Mouse (Mus musculus): ENCODE measurements at regions not wholly inside any gene's neighbourhood (a gene's known extent, or its start where the extent isn't known, plus 50 kb on each side); places are given as distances from the start of the nearest gene placed in this dataset.
"Not testable (repeated sequence)": the region's sequence is repeated elsewhere in the genome, so short reads cannot be mapped to it uniquely, and the experiment has no call there.

DNA sequence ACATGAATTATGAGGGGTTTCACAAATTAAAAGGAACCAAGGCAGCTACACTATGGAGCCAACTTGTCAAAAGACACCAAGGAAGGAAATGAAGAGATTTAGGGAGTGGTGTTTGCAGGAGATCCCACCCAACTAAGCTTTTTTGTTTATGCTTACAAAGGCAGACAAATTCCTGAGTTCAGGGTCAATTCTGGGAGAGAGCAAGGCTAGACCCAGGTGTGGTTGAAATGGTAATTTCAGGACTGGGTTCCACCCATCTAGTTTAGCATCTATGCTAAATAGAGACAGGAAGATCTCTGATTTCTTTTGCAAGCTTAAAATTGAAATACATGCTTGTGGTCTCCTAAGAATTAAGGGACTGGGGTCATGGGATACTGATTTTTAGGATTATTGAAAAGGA is 286.0 kb upstream of the Pcdh17 start:
- ATAC-seq (ENCODE audit: low FRiP score) = no peak
- Histone ChIP-seq H3K4me3 (replicated peaks) (no peak overlapping the region), H3K9me3 (no peaks in the 10 kb centered on the region), H3K27me3 (no peaks in the 10 kb centered on the region), H3K4me2 (no peak overlapping the region), H3K36me3 (replicated peaks) (no peaks in the 10 kb centered on the region), H3K9ac (no peak overlapping the region), H3K4me1 (no peaks in the 10 kb centered on the region), H3K27ac (no peak overlapping the region)

DNA sequence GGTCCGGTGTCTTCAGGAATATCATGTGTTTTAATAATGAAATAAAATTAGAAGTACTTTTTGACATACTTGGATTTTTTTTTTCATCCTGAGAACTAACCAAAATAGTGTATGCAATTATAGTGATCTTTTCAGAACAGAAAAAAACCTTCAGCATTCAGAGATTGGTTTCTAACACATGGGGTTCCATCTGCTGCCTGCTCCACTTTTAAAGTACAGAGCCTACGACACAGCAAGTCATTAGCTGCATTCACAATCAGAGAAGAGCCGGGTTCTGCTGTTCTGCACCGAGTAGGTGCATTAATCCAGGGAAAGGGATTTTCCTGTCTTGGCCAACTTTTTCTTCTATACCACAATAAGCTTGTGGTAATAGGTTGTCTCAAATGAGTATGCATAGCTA is 267.9 kb upstream of the Pcdh17 start:
- ATAC-seq (ENCODE audit: low FRiP score) = no peak
- Histone ChIP-seq H3K9me3 (no peaks in the 10 kb centered on the region), H3K36me3 (replicated peaks) (no peaks in the 10 kb centered on the region), H3K27me3 (no peaks in the 10 kb centered on the region), H3K27ac (no peak overlapping the region), H3K4me3 (replicated peaks) (no peak overlapping the region), H3K4me1 (no peaks in the 10 kb centered on the region), H3K4me2 (no peak overlapping the region), H3K9ac (no peak overlapping the region)
- 86% methylated on average over 4 of the region's 4 CpGs for WGBS

DNA sequence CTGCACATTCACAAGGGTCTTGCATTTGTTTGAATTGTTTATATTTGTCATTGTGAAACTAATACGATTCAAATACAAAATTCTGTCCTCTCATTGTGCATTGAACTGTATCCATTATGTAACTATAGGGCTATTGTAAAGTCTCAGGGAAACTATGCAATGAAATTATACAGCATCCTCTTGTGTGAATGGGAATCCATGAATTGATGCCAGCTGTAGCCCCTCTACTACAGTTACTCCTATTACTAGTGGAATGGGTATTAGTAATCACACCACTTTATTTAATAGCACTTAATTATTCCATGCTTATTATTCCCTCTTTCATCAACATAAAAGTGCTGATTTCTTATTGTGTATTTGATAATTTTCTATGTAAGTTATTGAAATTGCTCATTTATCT is 232.4 kb upstream of the Pcdh17 start:
- H3K4me1 ChIP-seq = no peaks in the 10 kb centered on the region
- H3K27ac ChIP-seq = no peak overlapping the region
- no peak overlapping the region for H3K4me2 ChIP-seq
- H3K9me3 ChIP-seq = no peaks in the 10 kb centered on the region
- no peak; the same call in 1 of the 2 replicates for ATAC-seq (ENCODE audit: low FRiP score)
- 64% methylated on average over 1 of the region's 1 CpGs for WGBS
- H3K36me3 ChIP-seq (replicated peaks) = no peaks in the 10 kb centered on the region
- no peak overlapping the region for H3K9ac ChIP-seq
- no peaks in the 10 kb centered on the region for H3K27me3 ChIP-seq
- H3K4me3 ChIP-seq (replicated peaks) = no peak overlapping the region

DNA sequence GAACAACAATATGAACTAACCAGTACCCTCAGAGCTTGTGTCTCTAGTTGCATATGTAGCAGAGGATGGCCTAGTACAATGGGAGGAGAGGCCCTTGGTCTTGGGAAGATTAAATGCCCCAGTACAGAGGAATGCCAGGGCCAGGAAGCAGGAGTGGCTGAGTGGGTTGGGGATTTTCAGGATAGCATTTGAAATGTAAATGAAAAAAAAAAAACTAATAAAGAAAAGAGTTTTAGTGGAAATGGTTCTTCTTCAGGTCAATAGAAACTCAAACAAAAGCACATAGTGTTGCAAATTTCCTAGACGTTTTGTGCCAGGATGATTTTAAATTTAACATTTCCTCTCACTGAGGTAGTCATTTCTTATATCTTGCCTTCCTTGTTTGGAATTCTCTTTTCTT is 220.4 kb upstream of the Pcdh17 start:
- Histone ChIP-seq H3K27me3 (no peaks in the 10 kb centered on the region), H3K36me3 (replicated peaks) (no peaks in the 10 kb centered on the region), H3K4me3 (replicated peaks) (no peak overlapping the region), H3K27ac (no peak overlapping the region), H3K4me2 (no peak overlapping the region), H3K4me1 (no peaks in the 10 kb centered on the region), H3K9ac (no peak overlapping the region), H3K9me3 (no peaks in the 10 kb centered on the region)
- 42% methylated on average over 1 of the region's 1 CpGs for WGBS
- ATAC-seq (ENCODE audit: low FRiP score) = no peak

DNA sequence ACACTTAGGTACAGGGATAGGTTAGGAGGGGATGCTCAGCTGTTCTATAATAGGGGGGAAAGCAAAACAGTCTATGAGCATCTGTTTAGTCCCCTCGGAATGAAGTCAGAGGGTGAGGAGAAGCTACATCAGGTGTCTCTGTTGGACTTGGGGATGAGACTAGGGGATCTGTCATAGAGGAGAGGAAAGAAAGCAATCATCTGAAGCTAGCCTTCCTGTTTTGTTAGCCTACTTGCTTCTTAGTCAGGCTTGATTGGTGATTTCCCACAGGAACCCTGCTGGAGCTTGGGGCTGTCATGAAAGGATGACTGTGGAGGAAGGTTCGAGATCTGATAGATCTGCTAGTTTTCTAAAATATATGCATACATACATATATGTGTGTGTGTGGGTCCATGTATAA is 219.4 kb upstream of the Pcdh17 start:
- no peaks in the 10 kb centered on the region for H3K27me3 ChIP-seq

DNA sequence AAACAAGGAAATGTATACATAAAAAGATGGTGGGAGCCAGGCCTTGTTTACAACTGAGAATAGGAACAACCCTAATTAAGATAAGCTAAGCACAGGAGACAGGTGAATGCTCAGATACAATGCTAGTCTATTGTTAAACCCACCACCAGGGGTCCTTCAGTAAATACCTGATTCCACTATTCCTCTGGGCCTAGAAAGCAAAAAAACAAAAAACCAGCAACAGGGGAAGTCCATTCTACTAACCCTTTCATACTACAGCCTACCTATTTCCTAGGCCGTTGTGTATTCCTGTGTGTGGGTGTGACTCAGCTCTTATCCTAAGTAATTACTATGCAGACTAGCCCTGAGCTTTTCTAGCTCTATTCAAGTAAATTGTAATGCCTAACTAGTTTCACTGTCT is 195.4 kb upstream of the Pcdh17 start:
- 46% methylated on average over 1 of the region's 1 CpGs for WGBS
- not testable (repeated sequence) for H3K9me3 ChIP-seq; ATAC-seq (ENCODE audit: low FRiP score); H3K36me3 ChIP-seq (replicated peaks); H3K27ac ChIP-seq; H3K27me3 ChIP-seq; H3K9ac ChIP-seq; H3K4me1 ChIP-seq; H3K4me2 ChIP-seq; H3K4me3 ChIP-seq (replicated peaks)

More for the DNA sequence above, 219.4 kb upstream of the Pcdh17 start:
- Histone ChIP-seq H3K4me3 (replicated peaks) (no peak overlapping the region), H3K9me3 (no peaks in the 10 kb centered on the region), H3K27ac (no peak overlapping the region), H3K4me2 (no peak overlapping the region), H3K9ac (no peak overlapping the region), H3K4me1 (no peaks in the 10 kb centered on the region), H3K36me3 (replicated peaks) (no peaks in the 10 kb centered on the region)
- ATAC-seq (ENCODE audit: low FRiP score) = no peak
- 84% methylated on average over 2 of the region's 2 CpGs for WGBS

DNA sequence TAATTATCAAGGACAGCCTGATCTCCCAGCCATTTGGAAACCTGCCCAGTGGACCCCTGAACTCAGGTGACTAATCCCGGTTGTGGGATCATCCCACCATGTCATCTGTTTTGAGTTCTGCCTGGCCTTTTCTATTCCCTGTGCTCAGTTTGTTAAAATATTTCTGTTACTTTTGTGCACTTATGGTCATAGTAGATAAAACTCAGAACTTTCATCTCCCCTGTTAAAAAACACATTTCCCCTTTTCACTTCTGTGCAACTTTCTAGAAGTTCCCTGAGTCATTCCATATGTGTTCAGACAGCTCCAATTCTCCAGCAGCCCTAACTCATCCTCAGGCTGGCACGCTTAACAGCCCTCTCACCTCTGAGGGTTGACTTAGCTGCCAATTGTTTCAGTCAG is 190.8 kb upstream of the Pcdh17 start:
- no peak overlapping the region for H3K4me3 ChIP-seq (replicated peaks)
- no peak for ATAC-seq (ENCODE audit: low FRiP score)
- no peaks in the 10 kb centered on the region for H3K36me3 ChIP-seq (replicated peaks)
- H3K27ac ChIP-seq = no peak overlapping the region
- no peak overlapping the region for H3K9ac ChIP-seq
- no peak overlapping the region for H3K4me2 ChIP-seq
- no peaks in the 10 kb centered on the region for H3K27me3 ChIP-seq
- WGBS = 69% methylated on average over 2 of the region's 2 CpGs
- H3K4me1 ChIP-seq = no peaks in the 10 kb centered on the region
- no peaks in the 10 kb centered on the region for H3K9me3 ChIP-seq

DNA sequence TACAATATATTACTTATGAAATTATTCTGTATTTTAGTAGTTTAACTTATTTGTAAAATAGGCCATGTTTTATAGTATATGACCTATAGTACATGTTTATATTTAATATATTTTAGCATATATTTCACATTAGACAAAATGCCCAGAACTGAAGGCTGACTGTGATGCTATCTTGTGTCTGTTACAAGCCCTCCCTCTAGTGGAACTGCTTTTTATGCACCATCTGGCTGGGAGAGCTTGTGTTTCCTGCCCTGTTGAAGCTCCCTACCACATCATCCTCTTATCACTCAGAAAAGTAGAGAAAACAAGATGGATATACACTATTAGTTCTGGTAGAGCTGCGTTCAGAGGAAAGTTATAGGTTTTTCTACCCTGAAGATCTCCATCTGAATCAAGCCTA is 185.7 kb upstream of the Pcdh17 start:
- no peak overlapping the region for H3K9ac ChIP-seq
- H3K27ac ChIP-seq = no peak overlapping the region
- WGBS = 65% methylated on average over 1 of the region's 1 CpGs
- no peak for ATAC-seq (ENCODE audit: low FRiP score)
- no peak overlapping the region for H3K4me2 ChIP-seq
- no peak overlapping the region for H3K4me3 ChIP-seq (replicated peaks)
- no peaks in the 10 kb centered on the region for H3K9me3 ChIP-seq
- no peaks in the 10 kb centered on the region for H3K4me1 ChIP-seq
- H3K27me3 ChIP-seq = no peaks in the 10 kb centered on the region
- H3K36me3 ChIP-seq (replicated peaks) = no peaks in the 10 kb centered on the region

DNA sequence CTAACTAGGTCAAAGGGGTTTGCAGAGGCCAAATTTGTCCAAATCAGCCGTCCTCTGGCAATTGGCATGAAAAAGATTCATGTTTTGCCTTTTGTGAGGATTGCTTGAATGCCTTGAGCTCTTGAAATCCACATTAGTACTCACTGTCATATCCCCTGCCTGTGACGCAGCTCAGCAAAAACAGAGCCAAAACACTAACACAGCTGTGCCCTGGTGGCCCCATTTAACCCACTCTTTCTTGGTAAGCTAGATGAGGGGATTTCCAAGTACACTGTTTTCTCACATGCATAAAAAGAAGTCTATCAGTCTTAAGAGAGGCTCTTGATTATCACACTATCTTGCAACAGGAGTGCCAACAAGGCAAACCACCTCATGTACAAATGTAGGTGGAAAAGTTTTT is 184.7 kb upstream of the Pcdh17 start:
- Histone ChIP-seq H3K4me1 (no peaks in the 10 kb centered on the region), H3K27ac (no peak overlapping the region), H3K4me3 (replicated peaks) (no peak overlapping the region), H3K36me3 (replicated peaks) (no peaks in the 10 kb centered on the region), H3K4me2 (no peak overlapping the region), H3K9ac (no peak overlapping the region), H3K27me3 (no peaks in the 10 kb centered on the region), H3K9me3 (no peaks in the 10 kb centered on the region)
- WGBS = 58% methylated on average over 2 of the region's 2 CpGs
- no peak for ATAC-seq (ENCODE audit: low FRiP score)

DNA sequence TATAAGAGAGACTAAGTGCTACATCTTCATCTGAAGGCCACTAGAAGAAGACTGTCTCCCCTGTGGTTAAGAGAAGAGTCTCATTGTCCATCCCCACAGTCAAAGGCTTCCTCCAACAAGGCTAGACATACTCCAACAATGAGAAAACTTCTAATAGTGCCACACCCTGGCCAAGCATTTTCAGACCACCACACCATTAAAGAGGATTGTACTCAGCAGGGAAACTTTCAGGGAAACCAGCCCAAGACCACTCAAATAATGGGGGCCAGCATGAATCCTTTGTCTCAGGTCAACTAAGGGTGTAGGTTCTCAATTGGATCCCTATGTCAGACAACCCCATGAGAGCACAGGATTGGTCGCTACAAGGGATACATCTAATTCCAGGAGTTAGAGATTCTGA is 179.4 kb upstream of the Pcdh17 start:
- Histone ChIP-seq H3K27ac (no peak overlapping the region), H3K9me3 (no peaks in the 10 kb centered on the region), H3K4me1 (no peaks in the 10 kb centered on the region), H3K36me3 (replicated peaks) (no peaks in the 10 kb centered on the region), H3K9ac (no peak overlapping the region), H3K27me3 (no peaks in the 10 kb centered on the region), H3K4me2 (no peak overlapping the region), H3K4me3 (replicated peaks) (no peak overlapping the region)
- WGBS = 57% methylated on average over 1 of the region's 1 CpGs
- ATAC-seq (ENCODE audit: low FRiP score) = no peak

DNA sequence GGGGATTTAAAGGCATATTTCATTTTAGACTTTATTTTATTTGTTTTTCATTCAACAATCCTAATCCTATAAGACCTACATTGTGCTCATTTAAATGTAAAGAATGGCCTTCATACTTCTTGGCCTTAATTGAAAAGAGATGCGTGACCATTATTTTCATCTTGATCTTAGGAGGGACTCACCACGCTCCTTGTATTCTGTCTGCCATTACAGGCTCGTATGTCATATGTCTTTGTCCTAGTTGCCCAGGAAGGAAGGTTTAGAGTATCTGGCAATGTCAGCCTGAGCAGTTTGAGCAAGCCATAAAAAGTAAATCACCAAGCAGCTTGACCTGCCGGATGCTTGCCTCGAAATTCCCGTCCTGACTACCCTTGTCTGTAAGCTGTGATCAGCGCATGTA is 177.1 kb upstream of the Pcdh17 start:
- no peak overlapping the region for H3K4me2 ChIP-seq
- WGBS = 89% methylated on average over 7 of the region's 7 CpGs
- no peaks in the 10 kb centered on the region for H3K36me3 ChIP-seq (replicated peaks)
- no peaks in the 10 kb centered on the region for H3K4me1 ChIP-seq
- H3K9ac ChIP-seq = no peak overlapping the region
- no peak overlapping the region for H3K27ac ChIP-seq
- no peaks in the 10 kb centered on the region for H3K27me3 ChIP-seq
- no peak overlapping the region for H3K4me3 ChIP-seq (replicated peaks)
- no peak for ATAC-seq (ENCODE audit: low FRiP score)
- no peaks in the 10 kb centered on the region for H3K9me3 ChIP-seq

DNA sequence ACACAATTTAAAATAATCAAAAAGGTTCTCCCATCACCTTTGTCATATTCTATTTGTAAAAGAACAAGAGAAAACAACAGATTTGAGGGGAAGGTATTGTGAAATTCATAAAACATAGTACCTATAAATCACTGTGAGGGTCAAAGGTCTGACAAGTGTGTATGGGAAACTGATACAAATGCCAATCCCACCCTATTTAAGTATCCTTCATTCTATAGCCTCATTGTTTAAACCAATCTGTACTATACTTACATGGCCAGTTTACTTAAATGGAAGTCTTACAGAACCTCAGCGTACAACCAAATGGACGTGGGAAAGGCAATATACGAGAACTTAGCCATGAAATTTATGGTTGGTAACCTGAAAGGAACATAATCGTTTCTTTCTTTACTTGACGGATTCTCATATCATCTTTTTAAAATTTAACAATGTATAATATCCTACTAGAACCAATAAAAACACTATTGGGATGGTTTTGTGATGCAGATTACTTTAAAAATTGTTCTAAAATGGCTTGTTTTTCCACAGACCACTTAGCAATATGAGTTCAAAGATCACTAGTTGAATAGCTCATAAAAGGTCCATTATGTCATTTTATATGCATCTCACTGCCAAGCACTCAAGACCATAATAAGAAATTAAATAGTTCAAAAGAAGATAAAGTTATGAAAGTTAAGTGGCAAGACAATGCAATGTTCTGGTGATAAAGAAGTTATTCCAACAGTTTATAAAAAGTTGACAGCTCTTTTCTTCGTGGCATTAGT is 159.7 kb upstream of the Pcdh17 start:
- no peak for ATAC-seq (ENCODE audit: low FRiP score)
- WGBS = 84% methylated on average over 6 of the region's 6 CpGs
- Histone ChIP-seq H3K9me3 (no peaks in the 10 kb centered on the region), H3K4me2 (no peak overlapping the region), H3K27me3 (no peaks in the 10 kb centered on the region), H3K9ac (no peak overlapping the region), H3K36me3 (replicated peaks) (no peaks in the 10 kb centered on the region), H3K27ac (no peak overlapping the region), H3K4me3 (replicated peaks) (no peak overlapping the region), H3K4me1 (no peaks in the 10 kb centered on the region)

DNA sequence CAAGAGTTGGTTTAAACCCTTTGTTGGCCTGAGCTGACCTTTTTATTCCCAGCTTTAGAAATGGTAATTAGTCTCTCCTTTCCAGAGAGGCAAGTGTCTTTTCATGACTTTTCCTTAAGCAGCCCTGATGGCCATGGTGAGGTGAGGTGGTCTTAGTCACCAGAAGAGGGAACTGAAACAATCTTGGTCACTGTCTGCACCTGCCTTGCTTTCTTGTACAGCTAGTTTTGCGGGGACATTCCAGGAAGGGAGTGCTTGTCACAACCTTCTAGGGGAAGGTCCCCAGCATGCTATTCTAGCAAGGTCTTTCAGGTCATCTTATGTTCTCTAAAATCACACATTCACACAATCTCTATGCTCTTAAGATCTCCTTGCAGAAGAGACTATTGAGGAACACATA is 122.6 kb upstream of the Pcdh17 start:
- 63% methylated on average over 1 of the region's 1 CpGs for WGBS
- Histone ChIP-seq H3K4me3 (replicated peaks) (no peak overlapping the region), H3K9me3 (no peaks in the 10 kb centered on the region), H3K27ac (no peak overlapping the region), H3K4me2 (no peak overlapping the region), H3K36me3 (replicated peaks) (no peaks in the 10 kb centered on the region), H3K9ac (no peak overlapping the region), H3K27me3 (no peaks in the 10 kb centered on the region), H3K4me1 (no peaks in the 10 kb centered on the region)
- ATAC-seq (ENCODE audit: low FRiP score) = no peak
